Mouse (Mus musculus) heart, embryonic 11.5 days (tissue): ENCODE data around the gene Jade1. TPM values are rescaled to one million over a fixed set of nuclear protein-coding genes. Genes with fewer than 3 reads are reported as not detected.

Experiments used
- ATAC-seq: fragments of 200-750 bp; cut with Nextera tagmentation; replicated peaks from 2 replicates; pipeline ENCODE4 v1.8.0; 2017; ENCODE audit warnings: moderate library complexity; ENCODE audit not compliant: insufficient number of reproducible peaks, low FRiP score, low TSS enrichment
- H3K27ac ChIP-seq: fragments of 300-500 bp; sonication (generic); 2 replicates; pipeline ENCODE4 v1.5.1; 2014; ENCODE audit warnings: mild to moderate bottlenecking, low read depth, low read length
- H3K27me3 ChIP-seq: fragments of 300-500 bp; sonication (generic); 2 replicates; pipeline ENCODE4 v1.6.1; 2014; ENCODE audit warnings: mild to moderate bottlenecking, low read length, mixed read lengths; ENCODE audit not compliant: control insufficient read depth, insufficient read depth
- H3K36me3 ChIP-seq: fragments of 300-500 bp; sonication (generic); 2 replicates; pipeline ENCODE4 v1.6.1; 2014; ENCODE audit warnings: mild to moderate bottlenecking, low read length, moderate library complexity, mixed read lengths; ENCODE audit not compliant: control insufficient read depth, insufficient read depth
- H3K4me1 ChIP-seq: fragments of 300-500 bp; sonication (generic); 2 replicates; pipeline ENCODE4 v1.6.1; 2014; ENCODE audit warnings: low read length; ENCODE audit not compliant: control insufficient read depth, insufficient read depth
- H3K4me2 ChIP-seq: fragments of 300-500 bp; sonication (generic); 2 replicates; pipeline ENCODE4 v1.6.1; 2014; ENCODE audit warnings: mild to moderate bottlenecking, moderate library complexity
- H3K4me3 ChIP-seq: fragments of 300-500 bp; sonication (generic); 2 replicates; pipeline ENCODE4 v1.5.1; 2014; ENCODE audit warnings: low read depth, low read length
- H3K9ac ChIP-seq: fragments of 300-500 bp; sonication (generic); 2 replicates; pipeline ENCODE4 v1.6.1; 2014; ENCODE audit warnings: mild to moderate bottlenecking, low read depth, low read length, moderate library complexity
- H3K9me3 ChIP-seq: fragments of 300-500 bp; sonication (generic); replicated peaks from 2 replicates; pipeline ENCODE4 v1.6.1; 2016; ENCODE audit warnings: low read length; ENCODE audit not compliant: control insufficient read depth
- WGBS: fragments of 180-500 bp; shearing (Covaris S2); extraction: QIAGEN DNeasy Blood & Tissue Kit; methylation state at CpG from one replicate; pipeline ENCODE4 v1.1.7; 2014; ENCODE audit not compliant: insufficient replicate concordance; 5-methylcytosine and 5-hydroxymethylcytosine counted together
- polyA plus RNA-seq: library from polyadenylated mRNA; unstranded; fragments of >200 nt; fragmentation: Nextera tagmentation; extraction: Ambion mirVana; gene quantifications from 2 replicates; pipeline ENCODE4 v1.2.1, GENCODE M21; 2014

Gene Jade1
- polyA plus RNA-seq, 1 experiment from 2014 or later, result 12.0 TPM

DNA sequence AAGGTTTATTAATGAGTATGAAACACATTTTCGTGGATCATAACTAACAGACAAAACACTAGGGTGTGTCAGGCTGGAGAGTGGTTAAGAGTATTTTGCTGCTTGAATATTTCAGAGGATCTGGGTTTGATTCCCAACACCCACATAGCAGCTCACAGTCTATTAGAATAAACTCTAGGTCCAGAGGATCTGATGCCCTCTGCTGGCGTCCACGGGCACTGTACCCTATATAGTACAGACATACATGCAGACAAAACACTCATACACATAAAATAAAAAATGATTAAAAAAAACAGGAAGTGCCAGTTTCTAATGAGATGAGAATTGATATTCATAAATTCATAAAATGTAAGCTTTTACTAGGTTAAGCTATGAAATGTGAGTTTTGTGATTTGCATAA, 56.7 kb downstream of the Jade1 start:
- Histone ChIP-seq H3K9me3 (no peaks in the 10 kb centered on the region), H3K4me2 (no peak overlapping the region), H3K4me1 (no peaks in the 10 kb centered on the region), H3K9ac (no peak overlapping the region), H3K36me3 (peaks cover 22% of the 10 kb centered on the region), H3K4me3 (no peak overlapping the region), H3K27ac (no peak overlapping the region), H3K27me3 (no peaks in the 10 kb centered on the region)
- WGBS, result 91% methylated on average over 3 of the region's 3 CpGs
- ATAC-seq, result no peak

DNA sequence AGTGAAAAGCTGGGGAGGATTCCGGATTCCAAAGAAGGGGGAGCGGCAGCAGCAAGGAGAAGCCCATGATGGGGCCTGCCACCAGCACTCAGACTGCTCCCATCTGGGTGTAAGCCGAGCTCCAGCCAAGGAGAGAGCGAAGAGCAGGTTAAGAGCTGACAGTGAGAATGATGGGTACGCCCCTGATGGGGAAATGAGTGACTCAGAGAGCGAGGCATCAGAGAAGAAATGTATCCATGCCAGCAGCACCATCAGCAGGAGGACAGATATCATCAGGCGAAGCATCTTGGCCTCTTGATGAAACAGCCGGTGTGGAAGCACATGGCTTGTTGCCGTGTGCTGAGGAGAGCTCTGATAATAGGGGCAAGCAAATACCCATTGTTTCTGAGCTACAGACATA, 58.2 kb downstream of the Jade1 start:
- H3K9me3 ChIP-seq, result no peaks in the 10 kb centered on the region
- no peaks in the 10 kb centered on the region for H3K4me1 ChIP-seq
- H3K36me3 ChIP-seq, result peaks cover 22% of the 10 kb centered on the region
- no peak overlapping the region for H3K9ac ChIP-seq
- H3K4me3 ChIP-seq, result no peak overlapping the region
- no peak overlapping the region for H3K27ac ChIP-seq
- H3K27me3 ChIP-seq, result no peaks in the 10 kb centered on the region
- no peak for ATAC-seq
- WGBS, result 83% methylated on average over 9 of the region's 9 CpGs
- H3K4me2 ChIP-seq, result no peak overlapping the region

DNA sequence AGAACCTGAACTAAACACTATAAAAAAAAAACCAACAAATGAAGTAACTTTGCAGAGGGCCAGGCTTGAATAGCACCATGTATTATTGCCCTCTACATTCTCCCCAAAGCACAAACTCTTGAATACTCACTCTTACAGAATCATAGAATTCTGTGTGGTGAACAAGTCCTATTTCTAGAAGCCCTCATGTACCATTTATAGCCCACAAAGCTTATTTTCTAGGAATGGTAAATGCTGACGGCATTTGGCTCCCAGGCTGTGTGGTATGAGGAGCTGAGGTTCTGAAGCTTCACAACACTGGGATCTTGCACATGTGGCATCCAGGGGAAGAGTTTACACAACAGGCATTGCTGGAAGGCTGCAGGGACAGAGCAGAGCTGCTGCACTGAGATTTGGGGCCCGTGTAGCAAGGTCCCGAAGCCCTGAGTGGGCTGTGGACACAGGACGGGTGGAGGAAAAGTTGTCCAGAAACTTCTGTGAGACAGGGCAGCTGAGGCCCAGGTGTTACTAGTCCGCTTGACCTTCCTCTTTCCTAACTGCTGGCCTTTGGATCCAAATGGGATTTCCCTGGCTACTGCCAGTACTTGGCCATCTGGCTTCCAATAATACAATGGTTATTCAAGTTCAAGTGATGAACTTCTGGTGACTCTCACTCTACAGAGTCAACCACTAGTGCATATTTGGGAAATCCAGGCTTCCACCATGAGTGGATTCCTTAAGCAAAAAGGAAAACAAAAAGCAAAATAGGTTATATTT, 58.9 kb downstream of the Jade1 start:
- Histone ChIP-seq H3K4me3 (no peak overlapping the region), H3K4me1 (no peaks in the 10 kb centered on the region), H3K9me3 (no peaks in the 10 kb centered on the region), H3K9ac (no peak overlapping the region), H3K27ac (no peak overlapping the region), H3K27me3 (no peaks in the 10 kb centered on the region), H3K4me2 (no peak overlapping the region), H3K36me3 (peaks cover 22% of the 10 kb centered on the region)
- ATAC-seq, result no peak
- WGBS, result 88% methylated on average over 5 of the region's 5 CpGs

DNA sequence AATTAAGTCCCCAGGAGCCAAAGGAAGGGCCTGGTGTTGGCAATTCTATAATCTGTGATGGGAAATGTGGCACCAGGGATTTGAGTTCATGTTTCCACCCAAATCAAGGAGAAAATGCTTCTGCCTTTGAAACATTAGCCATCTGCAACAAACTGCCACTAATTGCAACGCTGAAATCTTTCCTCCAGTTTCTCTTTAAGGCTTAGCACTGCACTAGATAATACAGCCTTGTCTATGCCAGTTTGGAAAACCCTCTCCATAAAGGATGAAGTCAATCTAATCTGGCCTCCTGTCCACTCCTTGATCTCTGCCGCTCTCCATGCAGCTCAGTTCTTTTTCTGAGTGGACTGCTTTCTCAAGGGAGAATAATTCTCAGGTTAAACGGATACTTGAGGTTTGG, 62.5 kb downstream of the Jade1 start:
- Histone ChIP-seq H3K4me1 (no peaks in the 10 kb centered on the region), H3K27me3 (no peaks in the 10 kb centered on the region), H3K9ac (no peak overlapping the region), H3K36me3 (peaks cover 11% of the 10 kb centered on the region), H3K27ac (no peak overlapping the region), H3K4me3 (no peak overlapping the region), H3K4me2 (no peak overlapping the region), H3K9me3 (no peaks in the 10 kb centered on the region)
- no peak for ATAC-seq
- 68% methylated on average over 3 of the region's 3 CpGs for WGBS

DNA sequence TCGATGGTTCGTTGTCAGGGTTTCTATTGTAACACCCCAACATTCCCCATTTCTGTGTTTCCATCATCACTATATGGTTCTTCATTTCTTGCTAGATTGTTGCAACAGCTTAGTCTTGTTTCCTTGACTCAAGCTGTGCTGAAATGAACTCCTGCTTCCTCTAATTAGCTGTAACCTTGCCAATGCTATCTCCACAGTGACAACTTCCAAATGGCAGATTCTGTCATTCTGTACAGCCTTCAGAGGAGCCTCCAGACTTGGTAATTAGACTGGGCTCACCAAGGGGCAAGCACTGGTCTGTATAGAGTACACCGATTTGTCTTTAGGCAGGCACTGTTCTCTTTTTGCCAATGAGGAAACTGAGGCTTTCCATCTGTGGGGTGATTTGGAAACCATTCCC, 63.0 kb downstream of the Jade1 start:
- no peak overlapping the region for H3K4me2 ChIP-seq
- H3K36me3 ChIP-seq, result peaks cover 7% of the 10 kb centered on the region; the same call in 1 of the 2 replicates
- no peak for ATAC-seq

DNA sequence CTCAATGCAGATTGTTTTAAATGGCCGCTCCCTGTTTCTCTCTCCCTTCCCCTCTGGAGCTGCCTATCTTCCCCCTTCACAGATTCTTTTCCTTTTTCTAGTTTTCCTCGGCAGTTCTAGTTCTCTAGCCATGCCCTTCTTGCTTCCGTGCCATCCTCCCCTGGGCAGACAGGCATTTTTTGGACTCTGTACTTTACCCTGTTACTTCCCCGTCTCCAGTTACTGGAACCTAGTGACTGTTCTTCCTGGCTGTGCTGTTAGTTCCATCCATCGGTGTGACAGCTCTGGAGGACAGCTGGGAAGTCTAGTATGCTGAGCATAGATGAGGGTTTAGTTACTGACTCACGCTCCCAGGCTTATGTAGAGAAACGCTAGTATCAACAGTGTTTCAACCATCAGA, 65.4 kb downstream of the Jade1 start:
- WGBS, result 82% methylated on average over 7 of the region's 7 CpGs
- no peak overlapping the region for H3K4me3 ChIP-seq
- no peaks in the 10 kb centered on the region for H3K27me3 ChIP-seq
- H3K4me1 ChIP-seq, result no peaks in the 10 kb centered on the region
- H3K27ac ChIP-seq, result no peak overlapping the region
- no peak overlapping the region for H3K9ac ChIP-seq
- no peak overlapping the region for H3K4me2 ChIP-seq
- no peaks in the 10 kb centered on the region for H3K9me3 ChIP-seq
- no peaks in the 10 kb centered on the region for H3K36me3 ChIP-seq
- no peak for ATAC-seq

More for the DNA sequence above, 63.0 kb downstream of the Jade1 start:
- Histone ChIP-seq H3K9ac (no peak overlapping the region), H3K27me3 (no peaks in the 10 kb centered on the region), H3K27ac (no peak overlapping the region), H3K4me1 (no peaks in the 10 kb centered on the region), H3K4me3 (no peak overlapping the region), H3K9me3 (no peaks in the 10 kb centered on the region)
- WGBS, result 88% methylated on average over 3 of the region's 3 CpGs

DNA sequence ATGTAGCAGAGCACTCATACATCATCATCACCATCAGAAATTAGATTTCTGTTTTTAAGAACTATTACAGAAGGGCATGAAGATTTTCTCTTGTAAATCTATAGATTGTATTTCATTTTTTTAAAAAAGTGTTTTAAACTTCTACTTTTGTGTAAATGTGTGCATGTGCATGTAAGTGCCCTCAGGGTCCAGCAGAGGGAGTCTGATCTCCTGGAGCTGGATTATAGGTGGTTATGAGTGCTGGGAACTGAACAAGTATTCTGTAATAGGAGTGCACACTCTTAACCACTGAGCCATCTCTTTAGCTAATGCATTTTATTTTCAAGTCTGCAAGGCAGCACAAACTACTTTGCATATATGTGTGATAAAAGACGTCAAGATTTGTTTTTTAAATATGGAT, 100.1 kb downstream of the Jade1 start:
- H3K36me3 ChIP-seq, result no peaks in the 10 kb centered on the region
- H3K4me2 ChIP-seq, result no peak overlapping the region
- WGBS, result 88% methylated on average over 1 of the region's 1 CpGs
- no peak overlapping the region for H3K4me3 ChIP-seq
- no peaks in the 10 kb centered on the region for H3K4me1 ChIP-seq
- ATAC-seq, result no peak
- H3K9me3 ChIP-seq, result no peaks in the 10 kb centered on the region
- H3K27ac ChIP-seq, result no peak overlapping the region
- no peak overlapping the region for H3K9ac ChIP-seq
- no peaks in the 10 kb centered on the region for H3K27me3 ChIP-seq

Other genes starting within 250 kb of the Jade1 start
- 11.0 and 12.1 TPM in 2 replicates for gene Sclt1, start 186.8 kb downstream of the Jade1 start, polyA plus RNA-seq
- 15.7 and 19.1 TPM in 2 replicates for gene D3Ertd751e, start 186.9 kb downstream of the Jade1 start, polyA plus RNA-seq